Mouse (Mus musculus) testis, adult 2 months (tissue): ENCODE measurements around the gene Onecut3.

ENCODE experiments used
- CTCF ChIP-seq: fragments of 200-500 bp; IDR thresholded peaks from 2 replicates; pipeline ENCODE4 v1.5.1; 2012; ENCODE audit warnings: low read depth, mild to moderate bottlenecking, inconsistent platforms, low read length, moderate library complexity; ENCODE audit not compliant: control insufficient read depth, insufficient read depth, insufficient replicate concordance
- POLR2A ChIP-seq: fragments of 200-500 bp; IDR thresholded peaks from 2 replicates; pipeline ENCODE4 v1.6.1; 2012; ENCODE audit warnings: low read depth, mild to moderate bottlenecking, inconsistent platforms, low read length, moderate library complexity; ENCODE audit not compliant: control insufficient read depth

GRCm38 (mm10) chr10:80503599-80504220 is 9.1 kb downstream of the Onecut3 start:
- no peak for TF ChIP-seq CTCF
- no peak for TF ChIP-seq POLR2A
